Mouse (Mus musculus) stomach, embryonic 14.5 days (tissue): ENCODE results near the gene Akap10. TPM values are rescaled to one million over a fixed set of nuclear protein-coding genes. Genes with fewer than 3 reads are reported as not detected.

Experiments used
- ATAC-seq: fragments of 200-750 bp; cut with Nextera tagmentation; 2 replicates; pipeline ENCODE4 v1.8.0; 2017; ENCODE audit warnings: low read depth, moderate TSS enrichment; ENCODE audit not compliant: insufficient number of reproducible peaks, insufficient read depth, low FRiP score
- H3K27ac ChIP-seq: fragments of 300-500 bp; sonication (generic); 2 replicates; pipeline ENCODE4 v1.5.1; 2014; ENCODE audit warnings: mild to moderate bottlenecking, low read length, moderate library complexity, mixed read lengths
- H3K27me3 ChIP-seq: fragments of 300-500 bp; sonication (generic); 2 replicates; pipeline ENCODE4 v1.6.1; 2014; ENCODE audit warnings: low read length, control low read depth, mixed read lengths; ENCODE audit not compliant: control insufficient read depth, insufficient read depth
- H3K36me3 ChIP-seq: fragments of 300-500 bp; sonication (generic); 2 replicates; pipeline ENCODE4 v1.6.1; 2014; ENCODE audit warnings: mild to moderate bottlenecking, control low read depth, low read length, moderate library complexity, mixed read lengths; ENCODE audit not compliant: control insufficient read depth, insufficient read depth
- H3K4me1 ChIP-seq: fragments of 300-500 bp; sonication (generic); 2 replicates; pipeline ENCODE4 v1.6.1; 2014; ENCODE audit warnings: low read length, control low read depth, mixed read lengths; ENCODE audit not compliant: control insufficient read depth, insufficient read depth
- H3K4me2 ChIP-seq: fragments of 300-500 bp; sonication (generic); replicated peaks from 2 replicates; pipeline ENCODE4 v1.6.1; 2014; ENCODE audit warnings: low read depth, low read length, control low read depth
- H3K4me3 ChIP-seq: fragments of 300-500 bp; sonication (generic); 2 replicates; pipeline ENCODE4 v1.5.1; 2014; ENCODE audit warnings: low read depth, low read length, control low read depth
- H3K9ac ChIP-seq: fragments of 300-500 bp; sonication (generic); replicated peaks from 2 replicates; pipeline ENCODE4 v1.6.1; 2014; ENCODE audit warnings: low read depth, mild to moderate bottlenecking, control low read depth, low read length, moderate library complexity, mixed read lengths
- H3K9me3 ChIP-seq: fragments of 300-500 bp; sonication (generic); 2 replicates; pipeline ENCODE4 v1.6.1; 2016; ENCODE audit warnings: low read depth, low read length, control low read depth; ENCODE audit not compliant: control insufficient read depth
- WGBS: fragments of 180-500 bp; shearing (Covaris S2); extraction: QIAGEN DNeasy Blood & Tissue Kit; methylation state at CpG from one replicate; pipeline ENCODE4 v1.1.7; 2014; 5-methylcytosine and 5-hydroxymethylcytosine counted together
- polyA plus RNA-seq: library from polyadenylated mRNA; unstranded; fragments of >200 nt; fragmentation: Nextera tagmentation; extraction: Ambion mirVana; gene quantifications from 2 replicates; pipeline ENCODE4 v1.2.1, GENCODE M21; 2014

Akap10 gene
- polyA plus RNA-seq, 1 experiment from 2014 or later: 22.1 TPM

DNA sequence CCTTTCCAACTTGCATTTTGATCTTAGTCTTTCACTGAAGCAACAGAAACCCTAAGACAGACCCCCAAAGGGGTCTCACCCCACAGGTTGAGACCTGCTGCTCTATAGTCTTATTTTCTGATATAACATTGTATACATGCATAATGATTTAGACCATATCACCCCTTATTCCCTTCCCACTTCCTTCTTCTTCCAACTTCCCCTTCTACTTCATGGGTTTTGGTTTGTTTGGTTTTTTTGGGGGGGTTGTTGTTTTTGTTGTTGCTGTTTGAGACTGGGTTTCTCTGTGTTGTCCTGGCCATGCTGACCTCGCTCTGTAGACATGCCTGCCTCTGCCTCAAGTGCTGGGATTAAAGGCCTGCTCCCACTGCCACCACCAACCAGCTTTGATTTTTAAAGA, 90.9 kb downstream of the Akap10 start:
- H3K4me1 ChIP-seq: no peaks in the 10 kb centered on the region
- H3K27ac ChIP-seq: no peak overlapping the region
- 90% methylated on average over 1 of the region's 1 CpGs for WGBS
- no peaks in the 10 kb centered on the region for H3K9me3 ChIP-seq
- no peak overlapping the region for H3K9ac ChIP-seq
- peaks cover 8% of the 10 kb centered on the region; the same call in 1 of the 2 replicates for H3K36me3 ChIP-seq
- no peak overlapping the region for H3K4me3 ChIP-seq
- ATAC-seq: no peak
- no peak overlapping the region for H3K4me2 ChIP-seq
- no peaks in the 10 kb centered on the region for H3K27me3 ChIP-seq

Other genes with a start within 250 kb of the Akap10 start
- 3.2 and 3.4 TPM in 2 replicates for gene Fam83g, start 246.2 kb downstream of the Akap10 start, polyA plus RNA-seq
- not detected in 2 replicates for gene Slc5a10, start 209.4 kb downstream of the Akap10 start, polyA plus RNA-seq
- gene Prpsap2, start 168.2 kb downstream of the Akap10 start, polyA plus RNA-seq: 25.4 and 28.9 TPM in 2 replicates
- gene Ulk2, start 75.2 kb downstream of the Akap10 start, polyA plus RNA-seq: 19.2 and 20.4 TPM in 2 replicates
- 10.0 and 11.9 TPM in 2 replicates for gene Specc1, start 26.5 kb upstream of the Akap10 start, polyA plus RNA-seq